Mouse (Mus musculus) embryo, embryonic 9.5 days (tissue): ENCODE results near the gene Sfn.
"Not testable (repeated sequence)": the region's sequence is repeated elsewhere in the genome, so short reads cannot be mapped to it uniquely, and the experiment has no call there.

Experiments used
- DNase-seq: peaks from one replicate; pipeline ENCODE4 v3.0.0-alpha.2; 2017; ENCODE audit errors: extremely low spot score

Sfn gene

DNA sequence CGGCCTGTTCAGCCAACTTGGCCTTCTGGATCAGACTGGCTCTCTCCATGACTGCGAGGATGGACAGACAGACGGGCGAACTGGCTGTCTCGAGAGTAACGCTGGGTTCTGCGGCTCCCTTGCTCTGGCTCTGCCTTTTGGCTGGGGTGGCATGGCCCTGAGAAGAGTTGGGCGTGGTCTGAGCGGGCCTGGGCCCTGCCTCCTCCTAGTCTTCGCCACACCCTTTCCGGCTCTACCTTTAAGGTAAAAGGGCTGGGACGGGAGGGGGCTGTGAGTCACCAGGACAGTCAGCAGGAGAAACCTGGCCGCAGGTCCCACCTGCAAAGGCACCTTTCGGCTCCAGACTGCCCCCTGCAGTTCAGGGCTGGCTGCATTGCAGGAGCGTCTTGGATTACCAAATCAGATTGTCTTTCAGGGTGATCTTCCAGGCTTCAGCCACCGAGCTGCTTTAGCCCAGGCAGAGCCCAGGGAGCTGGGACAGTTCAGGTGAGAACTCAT is at the start of gene Sfn:
Gene Sfn (minus strand): TSS at position 448 of the 498 bp plus-strand sequence.
- DNase-seq = peak; percentile 59

DNA sequence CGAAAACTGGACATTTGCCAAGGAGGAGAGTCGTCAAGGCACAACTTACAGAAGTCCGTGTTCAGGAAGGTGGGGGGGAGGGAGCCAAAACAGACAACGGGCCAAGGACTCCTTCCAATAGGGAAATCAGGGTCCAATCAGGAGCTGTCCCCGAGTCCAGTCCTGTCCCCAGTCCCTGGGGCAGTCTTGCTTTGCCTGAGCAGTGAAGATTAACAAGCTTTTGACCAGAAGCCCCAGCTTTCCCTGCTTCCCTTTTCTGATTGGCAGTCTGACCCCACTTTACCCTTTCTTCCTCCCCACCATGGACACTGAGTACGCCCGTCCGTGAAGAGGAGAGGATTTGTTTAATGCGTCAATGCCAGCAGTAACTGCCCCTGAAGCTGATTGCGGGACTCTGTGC is 49.5 kb upstream of the Sfn start:
- no peak for DNase-seq

DNA sequence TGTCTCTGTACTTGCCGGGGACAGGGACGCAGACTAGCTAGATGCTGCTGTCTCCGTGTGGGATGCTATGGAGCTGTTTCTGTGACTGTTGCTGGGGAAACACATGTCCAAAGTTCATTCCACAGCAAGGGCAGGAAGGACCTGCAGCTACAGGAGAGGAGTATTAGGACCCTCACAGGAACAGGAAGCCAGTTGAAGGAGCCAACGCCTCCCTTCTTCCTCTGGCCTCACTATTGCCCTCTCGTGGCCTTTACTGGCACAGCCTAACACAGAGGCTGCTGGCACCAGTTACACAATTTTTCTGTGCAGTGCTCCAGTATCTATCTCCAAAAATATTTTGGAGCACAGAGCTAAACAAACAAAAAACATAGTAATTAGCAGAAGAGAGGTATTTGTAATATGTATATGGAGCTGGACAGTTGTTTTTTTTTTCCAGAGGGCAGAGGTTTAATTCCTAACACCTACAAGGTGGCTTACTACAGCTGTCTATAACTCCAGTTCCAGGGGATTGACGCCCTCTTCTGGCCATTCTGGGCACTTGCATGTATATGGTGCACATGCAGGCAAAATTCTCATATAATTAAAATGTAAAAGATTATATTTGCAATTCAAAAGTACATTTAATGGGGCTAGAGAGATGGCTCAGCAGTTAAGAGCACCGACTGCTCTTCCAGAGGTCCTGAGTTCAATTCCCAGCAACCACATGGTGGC is 48.2 kb upstream of the Sfn start, which contains the start of gene Zdhhc18:
Gene Zdhhc18 (minus strand): TSS at position 166 of the 711 bp plus-strand sequence.
- peak; percentile 75 for DNase-seq

DNA sequence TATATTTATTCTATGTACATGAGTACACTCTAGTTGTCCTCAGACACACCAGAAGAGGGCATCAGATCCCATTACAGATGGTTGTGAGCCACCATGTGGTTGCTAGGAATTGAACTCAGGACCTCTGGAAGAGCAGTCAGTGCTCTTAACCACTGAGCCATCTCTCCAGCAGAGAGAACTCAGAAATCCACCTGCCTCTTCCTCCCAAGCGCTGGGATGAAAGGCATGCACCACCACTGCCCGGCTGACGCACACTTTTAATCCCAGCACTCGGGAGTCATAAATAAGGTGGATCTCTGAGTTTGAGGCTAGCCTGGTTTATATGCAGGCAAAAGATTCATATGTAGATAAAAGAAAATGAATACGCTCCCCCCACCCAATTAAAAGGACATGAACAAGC is 47.5 kb upstream of the Sfn start:
- DNase-seq = not testable (repeated sequence)

DNA sequence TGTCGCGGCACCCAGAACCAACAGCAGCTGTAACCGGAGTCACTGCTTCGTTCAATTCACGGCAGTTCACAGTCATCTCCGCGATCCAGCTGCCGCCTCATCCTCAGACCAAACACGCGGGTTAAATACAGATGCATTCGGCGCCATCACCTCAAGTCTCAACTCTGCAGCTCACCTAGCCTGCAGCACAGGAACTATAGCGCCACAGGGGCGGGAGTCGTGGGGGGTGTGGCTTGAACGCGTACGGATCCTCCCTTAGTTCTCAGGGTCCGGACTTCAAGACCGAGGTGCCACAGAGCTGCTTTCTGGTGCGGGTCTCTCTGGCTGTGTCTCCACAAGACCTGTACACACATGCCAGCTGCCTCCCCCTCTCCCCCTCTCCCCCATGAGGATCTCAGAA is 43.7 kb upstream of the Sfn start:
- no peak for DNase-seq

DNA sequence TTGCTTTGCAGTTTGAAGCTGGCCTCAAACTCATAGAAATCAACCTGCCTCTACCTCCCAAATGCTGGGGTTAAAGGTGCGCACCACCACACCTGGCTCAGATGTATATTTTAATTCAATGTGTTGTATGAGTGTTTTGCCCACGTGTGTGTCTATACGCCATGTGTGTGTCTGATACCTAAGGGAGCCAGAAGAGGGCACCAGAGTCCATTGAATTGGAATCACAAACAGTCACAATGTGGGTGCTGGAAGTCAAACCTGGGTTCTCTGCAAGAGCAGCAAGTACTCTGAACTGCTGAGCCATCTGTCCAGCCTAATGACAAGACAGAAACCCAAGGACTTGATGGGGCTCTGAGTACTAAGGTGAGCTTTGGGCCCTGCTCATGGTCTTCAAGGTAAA is 43.2 kb upstream of the Sfn start:
- no peak for DNase-seq

DNA sequence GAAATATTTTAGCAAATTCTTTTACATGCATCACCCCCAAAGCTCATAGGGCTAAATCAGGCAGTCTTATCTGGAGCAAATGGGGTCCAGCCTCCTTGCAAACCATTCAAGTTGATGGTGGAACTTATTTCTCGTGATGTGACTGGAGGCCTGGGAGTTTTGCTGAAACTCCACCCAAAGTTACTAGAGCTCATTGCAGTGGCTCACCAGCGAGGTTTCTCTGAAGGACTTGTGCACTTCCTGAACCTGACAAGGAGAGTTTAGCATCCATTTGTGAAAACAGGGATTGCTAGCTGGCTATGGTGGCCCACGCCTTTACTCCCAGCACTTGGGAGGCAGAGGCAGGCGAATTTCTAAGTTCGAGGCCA is 32.1 kb upstream of the Sfn start:
- DNase-seq = no peak

DNA sequence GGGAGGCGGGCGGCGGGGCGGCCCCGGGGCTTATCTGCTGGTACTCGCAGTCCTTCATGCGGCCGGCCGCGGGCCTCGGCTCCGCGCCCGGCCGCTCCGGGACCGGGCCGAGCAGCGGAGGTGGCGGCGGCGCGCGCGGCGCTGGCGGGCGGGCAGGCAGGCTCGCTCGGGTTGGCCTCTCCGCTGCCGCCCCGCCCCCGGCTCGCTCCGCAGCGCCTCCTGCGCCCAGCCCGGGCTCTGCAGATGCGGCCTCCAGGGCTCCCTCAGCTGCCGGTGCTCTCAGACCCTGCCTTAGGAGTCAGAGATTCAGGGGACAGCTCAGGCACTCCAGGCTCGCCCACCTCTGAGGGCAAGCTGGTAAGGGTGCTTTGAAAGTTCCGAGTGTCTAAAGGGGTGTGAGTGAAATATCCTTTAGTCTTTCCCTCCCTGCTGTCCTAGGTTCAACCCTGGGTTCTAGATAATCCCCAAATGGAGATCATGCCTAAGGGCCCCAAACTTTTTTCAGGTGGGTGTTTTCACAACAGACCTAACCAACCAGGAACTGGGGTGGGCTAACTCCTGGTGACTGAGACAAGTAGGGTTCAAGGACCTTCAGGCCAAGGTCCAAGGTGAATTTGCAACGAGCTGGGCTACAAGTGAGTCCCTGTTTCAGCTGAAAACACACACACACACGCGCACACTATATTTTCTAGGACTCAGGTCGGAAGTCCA is 31.5 kb upstream of the Sfn start:
- DNase-seq = peak; percentile 92

DNA sequence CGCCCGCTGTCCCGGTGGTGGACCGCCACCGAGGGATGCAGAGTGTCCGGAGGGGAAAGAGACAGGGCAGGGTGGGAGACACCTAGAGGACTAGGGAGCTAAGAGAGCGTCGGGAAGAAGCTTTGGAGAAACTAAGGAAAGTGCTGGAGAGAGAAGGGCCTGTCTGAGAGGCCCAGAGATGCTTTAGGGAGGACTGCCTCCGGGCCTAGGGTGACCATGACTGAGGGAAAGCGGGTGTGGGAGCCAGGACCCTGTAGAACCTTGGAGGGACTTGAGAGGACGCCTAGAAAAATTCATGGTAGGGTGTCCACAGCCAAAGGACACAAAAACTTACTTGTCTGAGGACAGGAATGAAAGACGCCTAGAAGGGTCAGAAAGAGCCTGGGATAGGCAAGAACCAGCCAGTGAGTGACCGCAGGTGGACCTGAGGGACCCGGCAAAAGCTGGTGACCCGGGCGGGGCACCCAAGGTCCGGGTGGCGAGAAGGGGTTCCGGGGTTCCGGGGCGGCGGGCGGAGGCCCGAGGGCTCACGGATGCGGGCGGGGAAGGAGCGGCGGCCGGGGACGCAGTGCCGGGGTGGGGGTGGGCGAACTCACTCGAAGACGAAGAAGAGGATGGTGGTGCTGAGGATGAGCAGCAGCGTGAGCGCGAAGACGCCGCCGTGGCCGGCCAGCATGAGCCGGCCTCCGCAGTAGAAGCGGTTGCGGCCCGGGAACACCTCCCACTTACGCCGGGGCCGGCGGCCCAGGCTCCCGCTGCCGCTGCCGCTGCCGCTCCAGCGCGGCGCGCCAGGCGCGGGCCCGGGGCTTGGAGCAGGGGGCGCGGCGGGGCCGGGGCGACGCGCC is 30.7 kb upstream of the Sfn start:
- peak; percentile 49 for DNase-seq

DNA sequence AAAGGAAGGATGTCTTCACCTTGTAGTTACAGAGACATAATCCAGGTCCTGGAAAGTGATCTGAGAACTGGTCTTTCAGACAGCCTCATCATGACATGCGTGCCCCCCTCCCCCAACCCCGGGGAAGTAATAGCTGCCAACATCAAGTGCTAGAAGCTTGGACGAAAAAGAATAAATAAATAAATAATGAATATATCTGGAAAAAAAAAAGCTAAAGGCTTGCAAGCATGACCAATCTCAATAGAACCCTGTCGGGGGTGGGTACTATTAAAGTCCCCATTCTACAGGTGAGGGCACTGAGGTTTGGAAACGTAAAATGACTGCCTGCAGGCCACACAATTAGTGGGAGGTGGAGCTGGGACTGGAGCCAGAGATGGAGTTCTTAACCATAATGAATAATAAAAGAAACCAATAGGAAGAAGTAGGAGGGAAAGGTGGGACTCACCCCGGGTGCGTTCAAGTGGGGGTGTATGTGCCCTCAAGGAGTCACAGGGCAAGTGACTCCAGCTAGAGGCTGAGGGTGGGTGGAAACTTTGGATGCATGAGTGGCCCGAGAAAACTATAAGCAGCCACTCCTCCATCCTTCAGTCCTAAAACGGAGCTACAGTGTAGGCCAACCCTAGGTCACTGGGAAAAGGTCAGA is 29.9 kb upstream of the Sfn start:
- no peak for DNase-seq

DNA sequence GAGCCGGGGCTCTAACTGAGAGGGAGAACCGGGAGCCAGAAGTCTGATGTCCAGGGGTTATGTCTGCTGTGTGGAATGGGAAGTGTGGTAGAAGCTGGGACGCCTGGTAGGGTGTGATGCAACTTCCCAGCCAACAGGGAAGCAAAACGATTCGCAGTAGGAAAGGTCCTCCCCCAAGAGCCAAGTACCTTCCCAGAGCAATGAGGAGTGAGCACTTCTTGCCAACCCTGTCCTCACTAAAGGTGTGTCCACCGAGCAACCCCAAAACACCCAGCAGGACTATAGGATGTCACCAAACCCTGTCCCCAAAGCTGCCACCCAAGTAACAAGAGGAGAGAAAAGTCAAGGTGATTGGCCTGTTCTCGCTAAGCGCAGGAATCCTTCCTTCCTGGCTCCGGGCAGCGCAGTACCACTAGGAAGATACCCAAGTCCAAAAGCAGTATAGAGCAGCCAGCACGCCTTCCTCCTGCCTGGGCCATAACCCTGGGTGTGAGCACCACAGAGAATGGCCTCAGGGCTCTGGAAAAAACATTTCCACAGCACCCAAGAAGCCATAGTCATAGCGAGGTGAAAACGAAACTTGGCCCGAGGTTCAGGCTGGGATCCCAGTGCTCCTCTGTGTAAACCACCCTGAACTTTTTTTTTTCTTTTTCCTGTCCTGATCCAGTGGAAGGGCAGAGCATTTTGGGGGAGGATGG is 29.3 kb upstream of the Sfn start:
- DNase-seq = no peak

DNA sequence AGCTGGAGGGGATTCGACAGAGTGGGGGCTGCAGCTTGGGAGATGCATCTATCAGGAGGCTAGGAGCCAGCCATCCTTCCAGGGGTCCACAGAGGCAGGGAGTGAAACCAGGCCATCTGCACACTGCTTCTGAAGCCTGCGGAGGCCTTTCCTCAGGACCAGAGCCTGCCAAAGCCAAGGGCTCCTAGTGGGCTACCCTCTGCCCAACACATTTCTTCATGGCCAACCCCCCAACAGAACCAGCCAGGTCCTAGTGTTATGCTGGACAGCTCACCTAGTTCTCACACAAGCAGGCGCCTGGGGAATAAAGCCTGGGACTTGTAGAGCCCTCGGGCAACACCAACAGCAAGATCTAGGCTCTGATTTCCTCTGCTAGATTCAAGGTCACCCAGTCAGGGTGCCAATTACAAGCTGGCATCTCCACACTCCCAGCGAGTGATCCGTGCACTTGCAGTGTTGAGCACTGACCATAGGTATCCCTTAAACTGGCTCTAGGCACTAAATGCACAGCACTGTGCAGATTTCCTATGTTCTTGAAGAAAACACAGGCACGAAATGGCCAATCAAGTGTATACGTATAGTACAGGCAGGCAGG is 28.5 kb upstream of the Sfn start:
- DNase-seq = no peak

DNA sequence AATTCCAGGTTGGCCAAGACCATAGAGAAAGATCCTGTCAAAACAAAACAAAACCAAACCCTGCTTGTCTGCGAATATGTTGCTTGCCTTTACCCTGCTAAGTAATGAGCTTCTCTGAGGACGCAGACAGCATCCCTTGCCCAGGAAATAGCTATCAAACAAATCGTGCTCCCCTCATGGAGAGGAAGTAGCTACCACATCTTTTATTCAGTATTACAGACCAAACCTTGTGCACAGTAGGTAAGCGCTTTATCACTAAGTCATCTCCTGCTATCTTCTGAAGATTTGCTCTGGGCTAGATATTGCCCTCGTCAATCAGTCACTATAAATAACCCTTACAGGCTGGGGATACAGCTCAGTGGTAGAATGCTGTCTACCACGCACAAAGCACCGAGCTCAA is 27.2 kb upstream of the Sfn start:
- DNase-seq = no peak

DNA sequence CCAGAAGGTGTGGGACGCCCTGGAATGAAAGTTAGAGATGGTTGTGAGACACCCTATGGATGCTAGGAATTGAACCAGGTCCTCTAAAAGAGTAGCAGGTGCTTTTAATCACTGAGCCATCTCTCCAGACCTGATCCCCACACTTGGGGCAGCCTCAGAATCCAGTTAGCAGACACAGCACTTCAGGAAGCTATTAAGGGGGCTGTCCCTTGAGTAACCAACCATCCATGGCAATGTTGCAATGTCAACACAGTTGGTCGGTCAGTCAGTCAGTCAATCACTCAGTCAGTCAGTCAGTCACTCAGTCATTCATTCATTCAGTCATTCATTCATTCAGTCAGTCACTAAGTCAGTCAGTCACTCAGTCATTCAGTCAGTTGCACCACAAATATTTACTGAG is 26.5 kb upstream of the Sfn start:
- no peak for DNase-seq

DNA sequence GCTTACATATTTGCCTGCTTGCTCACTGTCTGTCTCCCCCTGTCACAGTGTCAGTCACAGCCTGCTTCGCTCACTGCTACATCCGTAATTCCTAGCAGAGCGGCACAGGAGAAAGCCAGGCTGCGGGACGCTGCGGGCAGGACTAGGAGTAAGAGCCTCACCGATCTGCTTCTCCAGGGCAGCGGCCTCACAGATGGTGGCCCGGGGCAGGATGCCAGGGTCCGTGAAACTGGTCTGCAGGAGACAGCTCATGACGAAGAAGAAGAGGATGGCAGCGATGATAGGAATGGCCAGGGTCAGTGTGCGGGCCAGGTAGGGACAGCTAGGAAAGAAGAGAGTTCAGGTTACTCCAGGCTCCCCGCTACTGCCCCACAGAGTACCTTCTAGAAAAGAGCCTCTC is 25.1 kb upstream of the Sfn start:
- DNase-seq = no peak

DNA sequence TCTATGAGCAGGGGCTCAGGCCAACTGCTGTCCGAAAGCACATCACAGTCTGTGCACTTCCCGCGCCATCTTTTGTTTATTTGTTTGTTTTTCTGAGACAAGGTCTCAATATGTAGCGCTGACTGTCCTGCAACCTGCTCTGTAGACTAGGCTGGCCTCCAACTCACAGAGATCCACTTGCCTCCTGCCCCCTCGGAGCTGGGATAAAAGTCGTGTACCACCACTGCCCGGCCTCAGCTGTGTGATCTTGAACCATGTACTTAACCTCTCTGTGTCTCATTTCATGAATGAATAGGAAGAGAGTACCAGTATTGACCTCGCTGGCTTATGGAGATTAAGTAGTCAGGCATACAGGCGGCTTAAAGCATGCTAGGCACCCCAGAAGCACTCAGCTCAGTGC is 24.7 kb upstream of the Sfn start:
- DNase-seq = no peak

DNA sequence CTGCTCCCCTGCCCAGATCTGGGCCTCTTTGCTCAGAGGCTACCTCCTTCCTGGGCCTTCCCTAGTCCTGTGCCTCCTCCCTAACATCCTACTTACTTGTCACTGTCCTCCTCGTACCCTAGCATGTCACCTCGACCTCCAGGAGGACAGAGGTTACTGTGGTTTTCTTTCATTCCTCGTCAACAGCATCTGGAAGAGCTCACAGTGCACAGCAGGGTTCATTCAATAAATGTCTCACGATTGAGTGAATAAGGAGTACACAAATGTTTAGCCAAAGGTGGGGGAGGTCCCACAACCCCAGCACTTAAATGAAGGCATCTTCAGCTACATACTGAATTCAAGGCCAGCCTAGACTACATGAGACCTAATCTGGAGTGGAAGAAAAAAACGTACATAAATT is 24.3 kb upstream of the Sfn start:
- DNase-seq = no peak

DNA sequence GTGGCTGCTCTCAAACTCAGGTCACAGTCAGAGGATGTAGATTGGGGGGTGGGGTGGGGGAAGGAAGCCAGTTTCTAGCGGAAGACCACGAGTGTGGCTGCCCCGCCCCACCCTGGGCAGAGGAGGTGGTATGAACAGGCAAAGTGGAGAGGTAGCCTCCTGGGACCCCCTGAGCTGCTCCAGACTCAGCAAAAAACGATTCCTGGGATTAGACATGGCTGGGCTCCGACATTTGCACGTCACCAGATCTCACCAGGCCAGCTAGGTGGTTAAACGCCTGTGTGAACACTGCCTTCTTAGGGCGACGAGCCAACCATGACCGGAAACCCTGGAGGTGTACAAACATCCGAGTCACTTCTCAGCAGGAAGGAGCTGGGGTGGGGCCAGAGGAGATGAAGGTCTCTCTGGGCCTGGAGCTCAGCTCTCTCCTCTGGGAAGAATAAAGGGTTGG is 23.7 kb upstream of the Sfn start:
- DNase-seq = no peak

DNA sequence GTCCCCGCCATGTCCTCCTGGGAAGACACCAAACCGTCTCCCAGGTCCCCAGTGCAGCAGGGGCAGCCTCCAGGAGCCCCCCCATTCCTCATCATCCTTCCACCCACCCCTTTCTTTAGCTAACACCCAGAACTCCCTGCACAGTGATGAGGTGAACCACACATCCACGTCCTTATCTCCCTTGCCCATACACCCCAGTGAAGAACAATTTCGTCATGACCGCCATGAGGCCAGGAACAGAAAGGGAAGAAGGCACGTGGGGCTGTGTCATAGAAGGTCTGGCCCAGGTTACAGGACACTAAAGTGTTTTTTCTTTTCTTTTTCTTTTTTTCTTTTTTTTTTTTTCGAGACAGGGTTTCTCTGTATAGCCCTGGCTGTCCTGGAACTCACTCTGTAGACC is 22.9 kb upstream of the Sfn start:
- DNase-seq = no peak

DNA sequence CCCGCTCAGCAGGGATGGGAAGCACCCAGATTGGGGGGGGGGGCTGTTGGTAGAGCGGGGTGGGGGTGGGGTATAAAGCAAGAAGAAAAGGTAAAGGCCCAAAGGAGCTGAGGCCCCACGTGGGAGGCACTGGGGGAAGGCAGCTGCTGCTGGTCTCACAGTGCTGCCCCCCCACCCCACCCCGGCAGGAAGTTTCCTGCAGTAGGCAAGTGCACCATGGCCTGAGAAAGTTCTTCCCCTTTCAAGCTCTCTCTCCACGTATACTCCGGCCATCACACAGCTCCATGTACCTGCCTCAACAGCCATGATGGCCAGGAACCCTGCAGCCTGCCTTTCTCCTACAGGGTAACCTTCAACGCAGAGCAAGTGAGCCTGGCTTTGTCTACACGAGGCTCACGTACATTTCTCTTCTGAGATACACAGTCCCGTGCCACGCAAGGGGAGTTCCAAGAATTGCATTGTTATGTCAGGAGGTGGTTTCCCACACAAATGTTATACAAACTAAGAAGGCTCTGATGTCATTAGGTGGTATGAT is 20.3 kb upstream of the Sfn start:
- DNase-seq = no peak

DNA sequence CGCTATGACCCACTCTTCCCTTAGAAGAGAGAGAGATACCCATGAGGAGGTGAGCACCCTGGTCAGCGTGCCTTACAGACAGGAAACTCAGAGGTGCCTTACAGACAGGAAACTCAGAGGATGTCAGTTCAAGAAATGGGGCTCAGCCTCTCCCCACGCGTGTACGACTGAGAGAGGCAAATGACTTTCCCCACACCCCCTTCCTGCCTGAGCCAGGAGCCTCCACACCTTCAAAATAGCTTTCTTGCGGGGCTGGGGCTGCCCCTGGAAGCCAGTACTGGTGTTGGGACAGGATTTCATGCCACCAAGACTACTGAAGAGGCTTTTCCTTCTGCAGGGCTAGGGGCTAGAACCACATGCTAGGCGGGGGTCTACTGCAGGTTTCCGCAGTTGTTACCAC is 18.7 kb upstream of the Sfn start:
- DNase-seq = no peak
